Mouse (Mus musculus): ENCODE measurements around the gene A930017K11Rik. TPM values are rescaled to one million over a fixed set of nuclear protein-coding genes. Genes with fewer than 3 reads are reported as not detected.

A930017K11Rik gene
- total and polyA plus RNA-seq, 3 experiments, result 0.27 to 0.61 (median 0.37) TPM

DNA sequence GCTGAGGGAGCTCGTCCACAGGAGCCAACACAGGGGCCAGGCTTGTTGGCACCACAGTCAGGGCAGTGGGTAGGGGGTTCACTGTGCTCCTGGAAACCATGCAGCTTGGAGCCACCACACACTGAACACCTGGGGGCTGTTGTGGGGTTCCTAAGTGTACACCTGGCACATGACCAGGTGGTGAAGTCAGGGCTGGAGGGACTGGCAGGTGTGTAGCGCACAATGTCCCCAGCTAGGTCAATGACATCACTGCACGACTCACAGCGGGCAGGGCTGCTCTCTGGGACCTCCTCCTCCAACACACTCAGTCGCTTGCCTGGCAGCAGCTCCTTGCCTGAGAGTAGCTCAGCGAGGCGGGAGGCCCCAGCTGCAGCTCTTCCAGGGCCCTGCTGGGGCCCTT lies 11.9 kb upstream of the A930017K11Rik start:
- DNase-seq, result no peak
- peaks cover 4% of the 10 kb centered on the region; the same call in 1 of the 2 replicates for H3K4me1 ChIP-seq (ENCODE audit: control insufficient read depth, insufficient read depth, low read length)
- H3K27ac ChIP-seq, result no peak overlapping the region
- no peak overlapping the region for H3K4me3 ChIP-seq
- intact Hi-C loops (cut with DNase I), result no loop called here
- H3K79me2 ChIP-seq (replicated peaks; ENCODE audit: control insufficient read depth, insufficient read depth, low read length), result no peaks in the 10 kb centered on the region
- TF ChIP-seq POLR2A (IDR thresholded peaks at IDR 0.05; ENCODE audit: insufficient read depth, low read depth, low read length) (no peak), CTCF (IDR thresholded peaks at IDR 0.05) (no peak), EP300 (IDR thresholded peaks at IDR 0.05; ENCODE audit: insufficient read depth, low read depth, low read length) (no peak)
- WGBS, result 87% methylated on average over 7 of the region's 7 CpGs
- no peak overlapping the region for H3K9ac ChIP-seq (ENCODE audit: low read depth, low read length)
- H3K27me3 ChIP-seq (ENCODE audit: control insufficient read depth, insufficient read depth, low read length), result no peaks in the 10 kb centered on the region
- H3K36me3 ChIP-seq (ENCODE audit: control insufficient read depth, insufficient read depth, low read length), result no peaks in the 10 kb centered on the region

DNA sequence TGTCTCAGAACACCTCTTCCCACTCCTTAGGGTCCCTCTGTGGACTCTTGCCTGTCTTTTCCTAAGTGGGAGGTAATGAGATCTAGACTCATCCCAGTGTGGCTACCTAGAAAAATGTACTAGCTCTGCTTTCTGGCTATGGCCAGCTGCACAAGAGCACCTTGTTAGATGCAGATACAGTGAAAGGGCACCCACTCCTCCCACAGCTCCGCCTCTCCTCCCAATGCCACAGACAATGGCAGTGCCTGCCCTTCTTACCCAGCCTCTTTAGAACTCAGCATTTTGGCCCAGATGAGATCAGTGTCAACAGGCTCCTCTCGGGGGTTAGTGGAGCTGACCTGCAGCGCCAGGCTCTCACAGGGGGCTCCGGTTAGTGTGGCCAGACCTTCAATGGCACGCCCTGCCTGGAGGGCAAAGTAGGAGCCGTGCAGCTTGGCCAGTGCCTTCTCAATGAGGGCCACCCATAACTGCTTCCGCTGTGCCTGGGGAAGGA lies 10.1 kb upstream of the A930017K11Rik start:
- TF ChIP-seq EP300 (IDR thresholded peaks at IDR 0.05; ENCODE audit: insufficient read depth, low read depth, low read length), result no peak
- intact Hi-C loops (cut with DNase I), result no loop called here
- no peaks in the 10 kb centered on the region for H3K79me2 ChIP-seq (replicated peaks; ENCODE audit: control insufficient read depth, insufficient read depth, low read length)
- no peak overlapping the region for H3K4me3 ChIP-seq
- no peaks in the 10 kb centered on the region for H3K36me3 ChIP-seq (ENCODE audit: control insufficient read depth, insufficient read depth, low read length)
- no peaks in the 10 kb centered on the region for H3K27me3 ChIP-seq (ENCODE audit: control insufficient read depth, insufficient read depth, low read length)
- H3K27ac ChIP-seq, result no peak overlapping the region
- no peak overlapping the region for H3K9ac ChIP-seq (ENCODE audit: low read depth, low read length)
- H3K4me1 ChIP-seq (ENCODE audit: control insufficient read depth, insufficient read depth, low read length), result peaks cover 1% of the 10 kb centered on the region; the same call in 1 of the 2 replicates
- WGBS, result 98% methylated on average over 7 of the region's 7 CpGs
- no peak for DNase-seq

DNA sequence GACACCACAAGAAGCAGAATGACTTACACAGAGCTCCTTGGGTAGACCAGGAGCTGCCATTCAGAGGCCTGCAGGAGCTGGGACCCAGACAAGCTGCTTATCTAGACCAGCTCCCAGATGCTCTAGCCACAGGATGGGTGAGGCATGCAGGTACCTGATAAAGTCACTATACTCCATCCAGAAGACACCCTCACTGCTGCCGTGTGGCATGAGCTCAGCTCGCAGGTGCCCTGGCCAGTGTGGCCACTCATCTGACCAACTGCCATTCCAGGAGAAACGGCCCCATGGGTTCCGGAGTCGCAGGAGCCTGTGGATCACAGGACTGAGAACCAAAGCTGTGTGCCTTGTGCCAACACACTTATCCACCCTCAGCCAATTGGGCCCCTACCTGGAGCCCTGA lies 9.2 kb upstream of the A930017K11Rik start:
- WGBS, result 89% methylated on average over 5 of the region's 5 CpGs
- no peak overlapping the region for H3K27ac ChIP-seq
- H3K4me1 ChIP-seq (ENCODE audit: control insufficient read depth, insufficient read depth, low read length), result no peaks in the 10 kb centered on the region
- no peaks in the 10 kb centered on the region for H3K27me3 ChIP-seq (ENCODE audit: control insufficient read depth, insufficient read depth, low read length)
- H3K36me3 ChIP-seq (ENCODE audit: control insufficient read depth, insufficient read depth, low read length), result no peaks in the 10 kb centered on the region
- H3K9ac ChIP-seq (ENCODE audit: low read depth, low read length), result no peak overlapping the region
- H3K79me2 ChIP-seq (replicated peaks; ENCODE audit: control insufficient read depth, insufficient read depth, low read length), result no peaks in the 10 kb centered on the region
- TF ChIP-seq CTCF (IDR thresholded peaks at IDR 0.05) (no peak), POLR2A (IDR thresholded peaks at IDR 0.05; ENCODE audit: insufficient read depth, low read depth, low read length) (no peak), EP300 (IDR thresholded peaks at IDR 0.05; ENCODE audit: insufficient read depth, low read depth, low read length) (no peak)
- no peak overlapping the region for H3K4me3 ChIP-seq
- intact Hi-C loops (cut with DNase I), result no loop called here
- DNase-seq, result no peak

DNA sequence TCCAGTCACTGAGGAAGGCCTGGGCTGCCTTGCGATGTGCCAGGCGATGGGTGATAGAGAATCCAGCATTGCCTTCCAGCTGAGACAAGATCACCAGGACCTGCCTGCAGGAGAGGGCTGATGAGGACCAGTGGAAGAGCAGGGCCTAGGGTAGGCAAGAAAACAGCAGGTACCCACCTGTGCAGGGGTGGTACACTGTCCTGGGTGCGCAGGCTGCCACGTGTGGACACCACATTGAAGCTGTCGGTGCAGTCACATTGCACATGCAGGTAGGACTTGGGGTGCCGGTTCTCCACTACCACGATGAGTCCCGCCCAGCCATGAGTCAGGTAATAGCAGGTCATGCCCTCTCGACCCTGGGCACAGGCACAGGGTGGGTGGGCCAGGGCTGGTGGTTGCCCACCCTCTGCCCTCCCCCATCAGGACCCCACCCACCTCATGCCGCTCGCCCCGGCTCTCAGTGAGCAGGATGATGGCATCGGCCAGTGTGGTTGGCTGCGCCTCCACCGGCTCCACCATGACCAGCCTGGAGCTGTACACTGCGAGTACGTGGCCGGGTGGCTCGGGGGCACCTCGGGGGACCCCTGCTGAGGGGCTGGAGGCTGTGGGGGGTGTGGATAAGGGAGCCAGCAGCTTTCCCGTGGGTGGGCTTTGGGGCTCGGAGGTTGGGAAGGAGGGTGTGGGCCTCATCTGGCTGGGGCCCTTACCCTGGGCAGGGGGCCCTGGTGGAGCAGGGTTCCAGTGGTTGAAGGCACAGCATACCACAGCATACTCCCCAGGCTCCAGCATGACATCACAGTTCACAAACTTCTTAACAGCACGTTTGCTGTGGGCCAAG lies 7.5 kb upstream of the A930017K11Rik start:
- no peak for TF ChIP-seq CTCF (IDR thresholded peaks at IDR 0.05)
- TF ChIP-seq EP300 (IDR thresholded peaks at IDR 0.05; ENCODE audit: insufficient read depth, low read depth, low read length), result no peak
- TF ChIP-seq POLR2A (IDR thresholded peaks at IDR 0.05; ENCODE audit: insufficient read depth, low read depth, low read length), result no peak
- no peaks in the 10 kb centered on the region for H3K79me2 ChIP-seq (replicated peaks; ENCODE audit: control insufficient read depth, insufficient read depth, low read length)
- H3K9ac ChIP-seq (ENCODE audit: low read depth, low read length), result no peak overlapping the region
- H3K36me3 ChIP-seq (ENCODE audit: control insufficient read depth, insufficient read depth, low read length), result no peaks in the 10 kb centered on the region
- intact Hi-C loops (cut with DNase I), result no loop called here
- no peak for DNase-seq
- H3K4me3 ChIP-seq, result no peak overlapping the region
- H3K27ac ChIP-seq, result no peak overlapping the region
- no peaks in the 10 kb centered on the region for H3K4me1 ChIP-seq (ENCODE audit: control insufficient read depth, insufficient read depth, low read length)
- 88% methylated on average over 23 of the region's 23 CpGs for WGBS
- H3K27me3 ChIP-seq (ENCODE audit: control insufficient read depth, insufficient read depth, low read length), result no peaks in the 10 kb centered on the region

DNA sequence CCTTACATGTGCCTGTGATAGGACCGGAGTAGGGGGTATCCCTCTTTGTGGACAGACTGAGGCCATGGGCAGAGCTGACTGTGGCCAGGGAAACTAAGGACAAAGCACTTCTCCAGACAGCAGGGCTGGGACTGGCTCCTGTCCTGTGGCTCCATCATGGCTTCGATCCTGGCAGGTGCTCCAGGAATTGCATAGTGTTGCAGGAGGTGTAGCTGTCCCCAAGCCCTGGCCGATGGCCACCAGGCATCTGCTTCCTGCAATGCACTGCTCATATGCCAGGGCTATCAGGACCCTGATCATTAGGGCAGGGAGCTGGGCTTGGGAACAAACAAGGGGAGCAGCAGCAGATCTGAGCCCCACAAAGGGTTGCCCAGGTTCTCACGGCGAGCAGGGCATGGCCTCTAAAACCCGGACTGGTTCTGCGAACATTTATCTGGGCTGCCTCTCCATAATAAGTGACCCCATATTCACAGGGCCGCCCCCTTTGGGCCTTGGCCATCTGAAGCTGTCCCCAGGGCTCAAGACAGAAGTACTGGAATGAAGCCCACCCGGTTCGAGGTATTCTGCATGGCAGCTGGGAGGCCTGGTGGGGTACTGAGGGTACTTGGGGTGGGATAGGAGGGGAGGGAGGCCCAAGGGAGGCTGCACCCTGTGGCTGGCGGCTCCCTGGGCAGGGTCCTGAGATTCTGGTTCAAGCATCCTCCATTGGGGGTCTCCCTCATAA lies 6.6 kb upstream of the A930017K11Rik start:
- no peak for DNase-seq

More for the DNA sequence above, 6.6 kb upstream of the A930017K11Rik start:
- H3K36me3 ChIP-seq (ENCODE audit: control insufficient read depth, insufficient read depth, low read length), result no peaks in the 10 kb centered on the region
- H3K4me3 ChIP-seq, result no peak overlapping the region
- no peaks in the 10 kb centered on the region for H3K4me1 ChIP-seq (ENCODE audit: control insufficient read depth, insufficient read depth, low read length)
- no peak for TF ChIP-seq EP300 (IDR thresholded peaks at IDR 0.05; ENCODE audit: insufficient read depth, low read depth, low read length)
- no peak for TF ChIP-seq CTCF (IDR thresholded peaks at IDR 0.05)
- TF ChIP-seq POLR2A (IDR thresholded peaks at IDR 0.05; ENCODE audit: insufficient read depth, low read depth, low read length), result no peak
- no peak overlapping the region for H3K9ac ChIP-seq (ENCODE audit: low read depth, low read length)
- no peaks in the 10 kb centered on the region for H3K27me3 ChIP-seq (ENCODE audit: control insufficient read depth, insufficient read depth, low read length)
- no peak overlapping the region for H3K27ac ChIP-seq
- 92% methylated on average over 11 of the region's 11 CpGs for WGBS
- intact Hi-C loops (cut with DNase I), result no loop called here
- H3K79me2 ChIP-seq (replicated peaks; ENCODE audit: control insufficient read depth, insufficient read depth, low read length), result no peaks in the 10 kb centered on the region

All from heart, adult 2 months (tissue).